In the genomic region with DNA sequence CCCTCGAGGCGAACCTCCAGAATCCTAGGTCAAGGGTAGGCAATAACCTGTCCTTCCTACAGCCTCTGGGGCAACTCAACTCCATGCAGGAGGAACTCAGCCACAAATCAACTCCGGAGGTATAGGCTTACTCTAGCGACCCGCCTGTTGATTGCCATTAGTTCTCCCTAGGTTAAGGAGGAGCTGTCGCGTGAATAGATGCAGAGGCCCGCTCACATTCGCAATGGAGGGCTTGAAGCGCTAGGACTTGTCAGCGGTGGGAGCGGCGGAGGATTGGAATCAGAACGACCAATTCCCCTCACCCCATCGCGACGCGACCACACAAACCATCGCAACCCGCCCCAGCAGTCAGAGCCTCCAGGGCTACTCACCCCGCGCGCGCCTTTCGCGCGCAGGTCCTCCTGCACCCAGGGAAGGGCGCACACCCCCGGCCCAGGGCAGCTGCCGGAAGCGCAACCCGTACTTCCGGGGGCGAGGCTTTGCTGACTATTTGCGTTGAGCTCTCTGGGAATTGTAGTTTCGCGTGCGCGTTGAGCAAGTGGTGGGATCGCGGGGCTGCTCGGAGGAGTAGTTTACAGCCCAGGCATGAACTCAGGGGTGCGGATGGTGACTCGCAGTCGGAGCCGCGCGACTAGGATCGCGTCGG, we compare ENCODE assay signal across 8 mouse cellular contexts. TPM values are rescaled to one million over a fixed set of nuclear protein-coding genes. Genes with fewer than 3 reads are reported as not detected.
DNase-seq lines count a peak whose midpoint lies in the region; ATAC-seq and TF ChIP-seq lines count a peak whose summit lies in the region.

Gene Tsc2 (minus strand): TSS at position 464 of the 646 bp plus-strand sequence.
Gene Nthl1 (plus strand): TSS at position 514 of the 646 bp plus-strand sequence.

- peak within 1 kb of the TSS; percentile 78 for H3K4me2 ChIP-seq in lung, embryonic 14.5 days

- H3K9me3 ChIP-seq in lung, embryonic 14.5 days (ENCODE audit: low read depth, low read length), result no peaks in the 10 kb centered on the region

- TF ChIP-seq POLR2A in olfactory bulb, adult 2 months (IDR thresholded peaks at IDR 0.05; ENCODE audit: insufficient read depth, low read depth, low read length), result peak; percentile 60

- ATAC-seq in lung, embryonic 14.5 days (ENCODE audit: insufficient read depth), result peak; percentile 89

- H3K36me3 ChIP-seq in lung, embryonic 14.5 days (ENCODE audit: insufficient read depth), result peaks cover 23% of the 10 kb centered on the region

- 1% methylated on average over 51 of the region's 51 CpGs for WGBS in lung, embryonic 14.5 days
- WGBS in olfactory bulb, adult 2 months, result 2% methylated on average over 51 of the region's 51 CpGs

- H3K27ac ChIP-seq in layer of hippocampus, adult 2 months, result peak within 1 kb of the TSS; percentile 92
- peak within 1 kb of the TSS; percentile 91 for H3K27ac ChIP-seq in lung, embryonic 14.5 days (ENCODE audit: low read depth)
- peak within 1 kb of the TSS; percentile 12 for H3K27ac ChIP-seq in olfactory bulb, adult 2 months (ENCODE audit: insufficient read depth, low read depth, low read length)

- peaks cover 9% of the 10 kb centered on the region for H3K4me1 ChIP-seq in lung, embryonic 14.5 days (ENCODE audit: insufficient read depth)
- peaks cover 33% of the 10 kb centered on the region for H3K4me1 ChIP-seq in olfactory bulb, adult 2 months (ENCODE audit: control insufficient read depth, insufficient read depth, low read length)

- DNase-seq in MN1 (ENCODE audit: low spot score), result peak; percentile 91
- peak; percentile 75 for DNase-seq in cerebellum, adult 8-10 months
- peak; percentile 89 for DNase-seq in forelimb bud, embryonic 11.5 days (ENCODE audit: low read depth, low spot score)
- peak; percentile 85 for DNase-seq in heart, postnatal 4 days
- peak; percentile 83 to 86 for DNase-seq in layer of hippocampus, adult 2 months (ENCODE audit: low spot score in 2 of 2)
- DNase-seq in lung, embryonic 14.5 days, result peak; percentile 95
- peak; percentile 83 to 90 for DNase-seq in thymus, adult 18-20 months

- no peaks in the 10 kb centered on the region for H3K27me3 ChIP-seq in lung, embryonic 14.5 days (ENCODE audit: insufficient read depth, low read length)

- H3K9ac ChIP-seq in lung, embryonic 14.5 days, result peak within 1 kb of the TSS; percentile 69

- H3K4me3 ChIP-seq in layer of hippocampus, adult 2 months, result peak within 1 kb of the TSS; percentile 93
- H3K4me3 ChIP-seq in lung, embryonic 14.5 days (ENCODE audit: low read depth, low read length), result peak within 1 kb of the TSS; percentile 57
- peak within 1 kb of the TSS; percentile 59 for H3K4me3 ChIP-seq in olfactory bulb, adult 2 months (ENCODE audit: insufficient read depth, low read depth, low read length)

- no peak for TF ChIP-seq CTCF in layer of hippocampus, adult 2 months (conservative IDR thresholded peaks at IDR 0.05)
- no peak for TF ChIP-seq CTCF in lung, embryonic 14.5 days (IDR thresholded peaks at IDR 0.05; ENCODE audit: low read depth)
- TF ChIP-seq CTCF in olfactory bulb, adult 2 months (IDR thresholded peaks at IDR 0.05; ENCODE audit: insufficient read depth, low read depth, low read length), result no peak

RNA-seq across cellular contexts. Expression of gene Tsc2, which starts in this region (rescaled TPM):
- 10 to 100 TPM; 82.9 to 87.9 TPM for total RNA-seq in heart, postnatal 4 days (2021)
- total RNA-seq in layer of hippocampus, adult 2 months (2021), result 100 to 1,000 TPM; 192 to 223 TPM
- polyA plus RNA-seq in lung, embryonic 14.5 days (2014; fragmentation: Nextera tagmentation; extraction: Ambion mirVana), result 62.2 and 66.5 TPM in 2 replicates
- polyA plus RNA-seq in olfactory bulb, adult 2 months (2012; ENCODE audit: insufficient read depth, insufficient read length, low replicate concordance, missing spikeins), result 286 TPM in 1 of 2 replicates, not detected in the other

RNA-seq across cellular contexts. Expression of gene Nthl1, which starts in this region (rescaled TPM):
- 1 to 10 TPM; 4.0 TPM for total RNA-seq in heart, postnatal 4 days (2021)
- total RNA-seq in layer of hippocampus, adult 2 months (2021), result 1 to 10 TPM; 6.2 to 6.8 TPM
- polyA plus RNA-seq in lung, embryonic 14.5 days (2014; fragmentation: Nextera tagmentation; extraction: Ambion mirVana), result 15.9 and 18.6 TPM in 2 replicates
- polyA plus RNA-seq in olfactory bulb, adult 2 months (2012; ENCODE audit: insufficient read depth, insufficient read length, low replicate concordance, missing spikeins), result not detected in 2 replicates

Comparison
In these comparisons a context has a peak if more than half of its experiments do, and no peak if none do; other contexts are left out.
1. Peak in every context shown above with its lines: DNase-seq, ATAC-seq, H3K4me3 ChIP-seq and H3K27ac ChIP-seq.
2. RNA of gene Nthl1 (polyA plus RNA-seq): 15.9 to 18.6 TPM in lung, embryonic 14.5 days; not detected in olfactory bulb, adult 2 months; every median in the first group is over 10 times any median in the second.
3. H3K27ac ChIP-seq: peak in every context shown above with its lines; median percentile 92 in layer of hippocampus, adult 2 months; 91 in lung, embryonic 14.5 days; 12 in olfactory bulb, adult 2 months.